ENCODE assay signal across 12 mouse cellular contexts in genomic region chr13:81181459-81181858, GRCm38 (mm10).
A peak's percentile ranks its signal among the peaks of the same experiment; 100 is the strongest.
DNase-seq lines count a peak whose midpoint lies in the region; ATAC-seq and TF ChIP-seq lines count a peak whose summit lies in the region.
"Had no signal": no experiment of that assay in that cellular context is flagged by ENCODE, and none has a peak within 500 bp of the region (broad histone marks: within the 10 kb centered on the region; RNA-seq: fewer than 3 reads in every experiment).

No protein-coding gene starts in this region.

- intact Hi-C loops in heart, adult 2 months (cut with DNase I), result no loop called here

- POLR2A ChIA-PET in Patski (lab: Charles Lee), result interaction anchor here (0.6 to 1.2 kb wide), 3 partner anchors 73 to 297 kb away, joined by 3 read pairs; no protein-coding TSS in a partner anchor

- no peaks in the 10 kb centered on the region for H3K4me1 ChIP-seq in heart, adult 2 months (ENCODE audit: control insufficient read depth, insufficient read depth, low read length)
- no peaks in the 10 kb centered on the region for H3K4me1 ChIP-seq in lung, embryonic 14.5 days (ENCODE audit: insufficient read depth)
- H3K4me1 ChIP-seq in forebrain, embryonic 16.5 days (replicated peaks; ENCODE audit: control insufficient read depth, insufficient read depth, low read length), result 0 out of 2 replicates have a peak, but pooled peaks cover 2% of the 10 kb centered on the region

- in situ Hi-C loops in Patski (cut with MboI; ENCODE audit: low pct_unique_long_range_greater_than_20kb), result no loop called here

- no peak for DNase-seq in heart, adult 2 months
- DNase-seq in heart, adult 9 months (ENCODE audit: low spot score in 2 of 2), result no peak
- DNase-seq in lung, embryonic 14.5 days, result peak; percentile 27
- DNase-seq in lung, postnatal 25 days (ENCODE audit: low spot score), result no peak
- no peak for DNase-seq in Patski (ENCODE audit: low read depth, low spot score)
- no peak for DNase-seq in spleen, postnatal 10 days (ENCODE audit: low spot score in 2 of 2)
- DNase-seq: adrenal gland, adult 8-10 months had no signal

- CTCF ChIA-PET in Patski (lab: Charles Lee), result interaction anchor here (1.0 to 3.4 kb wide), 5 partner anchors 10 to 298 kb away, joined by 3 to 15 read pairs (median 3); partner anchors contain the start of gene Arrdc3

- no peak for TF ChIP-seq EP300 in heart, adult 2 months (IDR thresholded peaks at IDR 0.05; ENCODE audit: insufficient read depth, low read depth, low read length)

- ATAC-seq in lung, embryonic 14.5 days (ENCODE audit: insufficient read depth), result no peak
- ATAC-seq in Patski, result peak; percentile 1
- 0 out of 2 replicates have a peak, but pooled peaks have one; percentile 23 for ATAC-seq in forebrain, embryonic 16.5 days
- ATAC-seq: lung, postnatal 0 days; midbrain, embryonic 16.5 days had no signal

- no peaks in the 10 kb centered on the region for H3K27me3 ChIP-seq in heart, adult 2 months (ENCODE audit: control insufficient read depth, insufficient read depth, low read length)
- no peaks in the 10 kb centered on the region for H3K27me3 ChIP-seq in lung, embryonic 14.5 days (ENCODE audit: insufficient read depth, low read length)
- H3K27me3 ChIP-seq in Patski, result no peaks in the 10 kb centered on the region
- no peaks in the 10 kb centered on the region for H3K27me3 ChIP-seq in forebrain, embryonic 16.5 days (replicated peaks; ENCODE audit: control insufficient read depth, insufficient read depth, low read length)
- H3K27me3 ChIP-seq: heart, embryonic 15.5 days had no signal

- no peaks in the 10 kb centered on the region for H3K9me3 ChIP-seq in lung, embryonic 14.5 days (ENCODE audit: low read depth, low read length)
- H3K9me3 ChIP-seq in forebrain, embryonic 16.5 days (ENCODE audit: control insufficient read depth, low read length), result no peaks in the 10 kb centered on the region
- H3K9me3 ChIP-seq: heart, embryonic 15.5 days had no signal

- no peak for TF ChIP-seq CTCF in heart, adult 2 months (IDR thresholded peaks at IDR 0.05)
- TF ChIP-seq CTCF in lung, embryonic 14.5 days (IDR thresholded peaks at IDR 0.05; ENCODE audit: low read depth), result no peak
- TF ChIP-seq CTCF in Patski (IDR thresholded peaks at IDR 0.05), result no peak

- WGBS in heart, adult 2 months, result 67% methylated on average over 4 of the region's 4 CpGs
- 47% methylated on average over 4 of the region's 4 CpGs for WGBS in lung, embryonic 14.5 days
- WGBS in forebrain, embryonic 16.5 days, result 21% methylated on average over 4 of the region's 4 CpGs

- H3K4me3 ChIP-seq in heart, adult 2 months, result no peak overlapping the region
- H3K4me3 ChIP-seq in lung, embryonic 14.5 days (ENCODE audit: low read depth, low read length), result no peak overlapping the region
- H3K4me3 ChIP-seq in forebrain, embryonic 16.5 days (replicated peaks; ENCODE audit: low read length), result no peak overlapping the region
- H3K4me3 ChIP-seq: heart, embryonic 15.5 days had no signal

- H3K27ac ChIP-seq in heart, adult 2 months, result peak overlapping the region; percentile 30; the same call in 1 of the 2 replicates
- no peak overlapping the region for H3K27ac ChIP-seq in lung, embryonic 14.5 days (ENCODE audit: low read depth)
- no peak overlapping the region for H3K27ac ChIP-seq in forebrain, embryonic 16.5 days (ENCODE audit: low read length)
- H3K27ac ChIP-seq: heart, embryonic 15.5 days; hindbrain, embryonic 14.5 days had no signal

- no peaks in the 10 kb centered on the region for H3K36me3 ChIP-seq in heart, adult 2 months (ENCODE audit: control insufficient read depth, insufficient read depth, low read length)
- no peaks in the 10 kb centered on the region for H3K36me3 ChIP-seq in lung, embryonic 14.5 days (ENCODE audit: insufficient read depth)
- no peaks in the 10 kb centered on the region for H3K36me3 ChIP-seq in forebrain, embryonic 16.5 days (ENCODE audit: control insufficient read depth, insufficient read depth)
- H3K36me3 ChIP-seq: heart, embryonic 15.5 days had no signal

- no peak overlapping the region for H3K9ac ChIP-seq in heart, adult 2 months (ENCODE audit: low read depth, low read length)
- H3K9ac ChIP-seq in lung, embryonic 14.5 days, result no peak overlapping the region
- no peak overlapping the region for H3K9ac ChIP-seq in forebrain, embryonic 16.5 days (replicated peaks; ENCODE audit: low read depth, low read length)
- H3K9ac ChIP-seq: heart, embryonic 15.5 days; hindbrain, embryonic 14.5 days had no signal

- H3K79me2 ChIP-seq in heart, adult 2 months (replicated peaks; ENCODE audit: control insufficient read depth, insufficient read depth, low read length), result no peaks in the 10 kb centered on the region

- no peak overlapping the region for H3K4me2 ChIP-seq in lung, embryonic 14.5 days
- no peak overlapping the region for H3K4me2 ChIP-seq in forebrain, embryonic 16.5 days (ENCODE audit: low read length)
- H3K4me2 ChIP-seq: heart, embryonic 15.5 days; hindbrain, embryonic 14.5 days had no signal

- no peak for TF ChIP-seq POLR2A in heart, adult 2 months (IDR thresholded peaks at IDR 0.05; ENCODE audit: insufficient read depth, low read depth, low read length)
